Mouse (Mus musculus): ENCODE results near the gene Atp2a2. TPM values are rescaled to one million over a fixed set of nuclear protein-coding genes. Genes with fewer than 3 reads are reported as not detected.
"Not testable (repeated sequence)": the region's sequence is repeated elsewhere in the genome, so short reads cannot be mapped to it uniquely, and the experiment has no call there.

Atp2a2 gene
- total RNA-seq, 2 experiments from 2014 or later = 618 to 632 TPM

GRCm38 (mm10) chr5:122460656-122461055 lies 41.4 kb downstream of the Atp2a2 start:
- intact Hi-C loops (cut with DNase I) = no loop called here
- DNase-seq (ENCODE audit: extremely low spot score in 1 of 2, low spot score in 2 of 2) = no peak

GRCm38 (mm10) chr5:122459335-122459734 lies 42.7 kb downstream of the Atp2a2 start:
- intact Hi-C loops (cut with DNase I) = no loop called here
- DNase-seq (ENCODE audit: extremely low spot score in 1 of 2, low spot score in 2 of 2) = no peak

- intact Hi-C loops (cut with DNase I) = no loop called here
- no peak for DNase-seq (ENCODE audit: extremely low spot score in 1 of 2, low spot score in 2 of 2)
Measured at GRCm38 (mm10) chr5:122458066-122458465, 44.0 kb downstream of the Atp2a2 start.

- intact Hi-C loops (cut with DNase I); DNase-seq (ENCODE audit: extremely low spot score in 1 of 2, low spot score in 2 of 2): not testable (repeated sequence)
Measured at GRCm38 (mm10) chr5:122457054-122457453, 45.0 kb downstream of the Atp2a2 start.

- intact Hi-C loops (cut with DNase I) = no loop called here
Measured at GRCm38 (mm10) chr5:122455584-122455983, 46.4 kb downstream of the Atp2a2 start.

GRCm38 (mm10) chr5:122454883-122455282 lies 47.1 kb downstream of the Atp2a2 start:
- DNase-seq (ENCODE audit: extremely low spot score in 1 of 2, low spot score in 2 of 2) = no peak
- intact Hi-C loops (cut with DNase I) = no loop called here

More at GRCm38 (mm10) chr5:122455584-122455983, 46.4 kb downstream of the Atp2a2 start:
- DNase-seq (ENCODE audit: extremely low spot score in 1 of 2, low spot score in 2 of 2) = no peak

- intact Hi-C loops (cut with DNase I) = no loop called here
- DNase-seq (ENCODE audit: extremely low spot score in 1 of 2, low spot score in 2 of 2) = no peak
Measured at GRCm38 (mm10) chr5:122454442-122454841, 47.6 kb downstream of the Atp2a2 start.

- intact Hi-C loops (cut with DNase I) = no loop called here
- no peak for DNase-seq (ENCODE audit: extremely low spot score in 1 of 2, low spot score in 2 of 2)
Measured at GRCm38 (mm10) chr5:122453188-122453587, 48.8 kb downstream of the Atp2a2 start.

GRCm38 (mm10) chr5:122452194-122452593 lies 49.8 kb downstream of the Atp2a2 start:
- DNase-seq (ENCODE audit: extremely low spot score in 1 of 2, low spot score in 2 of 2) = no peak
- intact Hi-C loops (cut with DNase I) = no loop called here

GRCm38 (mm10) chr5:122451324-122451723 lies 50.7 kb downstream of the Atp2a2 start:
- DNase-seq (ENCODE audit: extremely low spot score in 1 of 2, low spot score in 2 of 2) = no peak
- intact Hi-C loops (cut with DNase I) = no loop called here

GRCm38 (mm10) chr5:122450913-122451317 lies 51.1 kb downstream of the Atp2a2 start:
- intact Hi-C loops (cut with DNase I) = no loop called here
- DNase-seq (ENCODE audit: extremely low spot score in 1 of 2, low spot score in 2 of 2) = no peak

- intact Hi-C loops (cut with DNase I) = no loop called here
- no peak for DNase-seq (ENCODE audit: extremely low spot score in 1 of 2, low spot score in 2 of 2)
Measured at GRCm38 (mm10) chr5:122449946-122450345, 52.1 kb downstream of the Atp2a2 start.

GRCm38 (mm10) chr5:122448869-122449268 lies 53.2 kb downstream of the Atp2a2 start:
- intact Hi-C loops (cut with DNase I) = no loop called here

GRCm38 (mm10) chr5:122447857-122448256 lies 54.2 kb downstream of the Atp2a2 start:
- intact Hi-C loops (cut with DNase I) = no loop called here
- no peak for DNase-seq (ENCODE audit: extremely low spot score in 1 of 2, low spot score in 2 of 2)

More at GRCm38 (mm10) chr5:122448869-122449268, 53.2 kb downstream of the Atp2a2 start:
- no peak for DNase-seq (ENCODE audit: extremely low spot score in 1 of 2, low spot score in 2 of 2)

- intact Hi-C loops (cut with DNase I) = no loop called here
- no peak for DNase-seq (ENCODE audit: extremely low spot score in 1 of 2, low spot score in 2 of 2)
Measured at GRCm38 (mm10) chr5:122445051-122445610, 56.9 kb downstream of the Atp2a2 start.

GRCm38 (mm10) chr5:122444492-122444891 lies 57.5 kb downstream of the Atp2a2 start:
- no peak for DNase-seq (ENCODE audit: extremely low spot score in 1 of 2, low spot score in 2 of 2)
- intact Hi-C loops (cut with DNase I) = no loop called here

- intact Hi-C loops (cut with DNase I) = no loop called here
- DNase-seq (ENCODE audit: extremely low spot score in 1 of 2, low spot score in 2 of 2) = no peak
Measured at GRCm38 (mm10) chr5:122440095-122440630, 61.9 kb downstream of the Atp2a2 start.

- DNase-seq (ENCODE audit: extremely low spot score in 1 of 2, low spot score in 2 of 2) = no peak
- intact Hi-C loops (cut with DNase I) = no loop called here
Measured at GRCm38 (mm10) chr5:122439400-122440094, 62.5 kb downstream of the Atp2a2 start.

- DNase-seq (ENCODE audit: extremely low spot score in 1 of 2, low spot score in 2 of 2) = no peak
- intact Hi-C loops (cut with DNase I) = no loop called here
Measured at GRCm38 (mm10) chr5:122434541-122434940, 67.5 kb downstream of the Atp2a2 start.

- intact Hi-C loops (cut with DNase I) = no loop called here
- DNase-seq (ENCODE audit: extremely low spot score in 1 of 2, low spot score in 2 of 2) = no peak
Measured at GRCm38 (mm10) chr5:122431221-122431620, 70.8 kb downstream of the Atp2a2 start.
